Mouse (Mus musculus): Measurements from ENCODE around the gene Lipt1. TPM values are rescaled to one million over a fixed set of nuclear protein-coding genes. Genes with fewer than 3 reads are reported as not detected.

Lipt1 gene
- polyA plus RNA-seq, 1 experiment from 2014 or later: 10.0 TPM

DNA sequence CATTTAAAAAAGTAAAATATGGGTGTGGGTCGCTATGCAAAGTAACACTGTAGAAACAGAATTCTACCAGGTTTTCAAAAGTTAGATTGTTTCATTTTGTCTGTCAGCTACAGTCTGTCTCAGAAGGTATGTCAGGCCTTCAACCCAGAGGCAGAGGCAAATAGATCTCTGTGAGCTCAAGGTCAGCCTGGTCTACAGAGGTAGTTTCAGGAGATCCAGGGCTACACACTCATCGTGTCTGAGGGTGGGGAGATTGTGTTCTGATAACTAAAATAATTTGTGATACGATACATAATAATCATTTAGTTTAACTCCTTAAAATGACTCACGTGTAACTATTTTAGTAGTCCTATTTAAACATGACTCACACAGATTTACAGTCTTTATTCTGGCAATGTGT is 1.6 kb downstream of the Lipt1 start:
- no peak overlapping the region for H3K27ac ChIP-seq
- no peak for ATAC-seq (replicated peaks; ENCODE audit: low FRiP score, low read depth)
- no peaks in the 10 kb centered on the region for H3K9me3 ChIP-seq (replicated peaks; ENCODE audit: low read length)
- H3K4me3 ChIP-seq (replicated peaks; ENCODE audit: low read depth, low read length): no peak overlapping the region
- H3K9ac ChIP-seq (ENCODE audit: low read depth, low read length): no peak overlapping the region
- DNase-seq (ENCODE audit: low spot score): no peak
- no peak for TF ChIP-seq CTCF (IDR thresholded peaks at IDR 0.05; ENCODE audit: low read depth)
- peaks cover 23% of the 10 kb centered on the region for H3K36me3 ChIP-seq (ENCODE audit: insufficient read depth, low read length)
- 86% methylated on average over 4 of the region's 4 CpGs for WGBS
- no peaks in the 10 kb centered on the region for H3K27me3 ChIP-seq (ENCODE audit: insufficient read depth, low read length)
- H3K4me1 ChIP-seq (replicated peaks; ENCODE audit: insufficient read depth, low read length): peaks cover 5% of the 10 kb centered on the region
- peak overlapping the region; percentile 69; the same call in 1 of the 2 replicates for H3K4me2 ChIP-seq (ENCODE audit: low read length)

DNA sequence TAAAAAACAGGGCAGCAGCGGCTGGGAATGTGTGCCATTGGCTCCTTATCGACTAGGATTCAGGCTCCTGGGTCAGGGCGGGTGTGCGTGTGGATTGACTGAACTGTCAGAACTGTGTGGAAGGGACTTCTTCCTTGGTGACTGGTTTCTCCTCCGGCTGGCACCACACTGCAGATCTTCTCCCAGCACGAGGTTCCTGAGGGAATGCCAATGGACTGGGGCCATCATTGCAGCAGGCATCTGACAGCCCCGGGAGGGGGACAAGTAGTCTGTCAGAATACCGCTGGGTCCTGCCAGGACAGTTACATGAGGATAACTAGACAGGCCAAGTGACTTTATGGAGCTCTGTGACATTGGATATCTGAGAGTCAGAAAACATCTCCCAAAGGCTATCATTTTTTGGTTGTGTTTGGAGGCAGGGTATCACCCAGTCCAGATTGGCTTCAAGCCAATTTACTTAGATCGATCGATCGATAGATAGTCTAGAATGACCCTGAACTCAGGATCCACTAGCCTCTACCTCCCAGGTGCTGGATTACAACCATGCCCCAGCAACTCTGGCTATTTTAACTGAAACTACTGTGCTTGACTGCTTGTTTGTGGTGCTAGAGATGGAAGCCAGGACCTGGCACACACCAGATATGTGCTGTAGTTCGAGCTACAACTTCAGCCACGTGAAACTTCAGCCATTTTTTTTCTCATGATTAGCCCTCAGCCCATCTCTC is 6.4 kb downstream of the Lipt1 start:
- Histone ChIP-seq H3K9ac (ENCODE audit: low read depth, low read length) (no peak overlapping the region), H3K4me1 (replicated peaks; ENCODE audit: insufficient read depth, low read length) (no peaks in the 10 kb centered on the region), H3K36me3 (ENCODE audit: insufficient read depth, low read length) (peaks cover 48% of the 10 kb centered on the region), H3K4me3 (replicated peaks; ENCODE audit: low read depth, low read length) (no peak overlapping the region), H3K4me2 (ENCODE audit: low read length) (no peak overlapping the region), H3K27me3 (ENCODE audit: insufficient read depth, low read length) (no peaks in the 10 kb centered on the region), H3K9me3 (replicated peaks; ENCODE audit: low read length) (no peaks in the 10 kb centered on the region), H3K27ac (no peak overlapping the region)
- 93% methylated on average over 13 of the region's 13 CpGs for WGBS
- no peak for DNase-seq (ENCODE audit: low spot score)
- TF ChIP-seq CTCF (IDR thresholded peaks at IDR 0.05; ENCODE audit: low read depth): no peak
- no peak for ATAC-seq (replicated peaks; ENCODE audit: low FRiP score, low read depth)

DNA sequence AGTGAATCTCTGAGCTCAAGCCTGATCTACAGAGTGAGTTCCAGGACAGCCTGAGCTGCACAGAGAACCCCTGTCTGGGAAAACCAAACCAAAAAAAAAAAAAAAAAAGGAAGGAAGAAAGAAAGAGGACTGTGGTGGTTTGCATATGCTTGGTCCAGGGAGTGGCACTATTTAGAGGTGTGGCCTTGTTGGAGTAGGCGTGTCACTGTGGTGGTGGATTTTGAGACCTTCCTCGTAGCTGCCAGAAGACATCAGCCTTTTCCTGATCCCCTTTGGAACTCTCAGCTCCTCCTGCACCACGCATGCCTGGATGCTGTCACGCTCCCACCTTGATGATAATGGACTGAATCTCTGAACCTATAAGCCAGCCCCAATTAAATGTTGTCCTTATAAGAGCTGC is 11.9 kb downstream of the Lipt1 start:
- Histone ChIP-seq H3K9me3 (replicated peaks; ENCODE audit: low read length) (no peaks in the 10 kb centered on the region), H3K4me1 (replicated peaks; ENCODE audit: insufficient read depth, low read length) (no peaks in the 10 kb centered on the region), H3K27me3 (ENCODE audit: insufficient read depth, low read length) (no peaks in the 10 kb centered on the region), H3K27ac (no peak overlapping the region), H3K4me2 (ENCODE audit: low read length) (no peak overlapping the region), H3K4me3 (replicated peaks; ENCODE audit: low read depth, low read length) (no peak overlapping the region), H3K9ac (ENCODE audit: low read depth, low read length) (no peak overlapping the region), H3K36me3 (ENCODE audit: insufficient read depth, low read length) (peaks cover 33% of the 10 kb centered on the region)
- no peak for TF ChIP-seq CTCF (IDR thresholded peaks at IDR 0.05; ENCODE audit: low read depth)
- DNase-seq (ENCODE audit: low spot score) (no peak), ATAC-seq (replicated peaks; ENCODE audit: low FRiP score, low read depth) (no peak)
- 92% methylated on average over 4 of the region's 4 CpGs for WGBS

DNA sequence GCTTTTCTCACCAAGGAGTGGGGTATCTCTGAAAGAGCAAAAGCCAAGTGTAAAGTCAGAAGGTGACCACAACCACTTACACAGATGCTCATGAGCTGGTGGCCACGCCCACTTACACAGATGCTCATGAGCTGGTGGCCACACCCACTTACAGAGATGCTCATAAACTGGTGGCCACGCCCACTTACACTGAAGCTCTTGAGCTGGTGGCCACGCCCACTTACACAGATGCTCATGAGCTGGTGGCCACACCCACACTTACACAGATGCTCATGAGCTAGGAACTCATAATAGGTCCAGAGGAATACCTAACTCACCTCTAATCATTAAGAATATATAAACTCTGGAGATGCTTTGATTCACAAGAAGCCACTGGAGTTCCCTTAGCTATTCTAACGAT is 12.9 kb downstream of the Lipt1 start:
- Histone ChIP-seq H3K4me2 (ENCODE audit: low read length) (no peak overlapping the region), H3K36me3 (ENCODE audit: insufficient read depth, low read length) (peaks cover 24% of the 10 kb centered on the region), H3K27ac (no peak overlapping the region), H3K4me3 (replicated peaks; ENCODE audit: low read depth, low read length) (no peak overlapping the region), H3K9me3 (replicated peaks; ENCODE audit: low read length) (no peaks in the 10 kb centered on the region), H3K27me3 (ENCODE audit: insufficient read depth, low read length) (no peaks in the 10 kb centered on the region), H3K4me1 (replicated peaks; ENCODE audit: insufficient read depth, low read length) (0 out of 2 replicates have a peak, but pooled peaks cover 5% of the 10 kb centered on the region), H3K9ac (ENCODE audit: low read depth, low read length) (no peak overlapping the region)
- 79% methylated on average over 4 of the region's 4 CpGs for WGBS
- no peak for DNase-seq (ENCODE audit: low spot score)
- no peak for TF ChIP-seq CTCF (IDR thresholded peaks at IDR 0.05; ENCODE audit: low read depth)
- ATAC-seq (replicated peaks; ENCODE audit: low FRiP score, low read depth): no peak

DNA sequence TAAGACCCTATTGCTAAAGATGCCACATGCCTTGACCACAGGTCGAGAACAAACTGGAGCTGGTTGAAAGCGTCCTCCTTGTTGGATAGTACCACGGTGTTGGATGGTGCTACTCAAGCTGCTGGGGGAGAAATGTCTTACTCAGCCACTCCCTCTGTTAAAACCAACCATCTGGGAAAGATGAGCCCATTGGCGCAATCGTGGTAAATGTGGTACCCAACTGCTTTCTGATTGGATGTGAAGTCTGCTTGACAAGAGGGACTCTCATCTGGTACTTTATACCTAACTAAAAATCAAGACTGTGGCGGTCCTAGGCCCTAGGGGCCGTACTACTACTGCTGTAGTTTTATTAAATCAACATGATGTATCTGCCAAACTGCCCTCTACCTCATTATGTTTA is 17.7 kb downstream of the Lipt1 start:
- WGBS: 86% methylated on average over 7 of the region's 7 CpGs
- Histone ChIP-seq H3K4me1 (replicated peaks; ENCODE audit: insufficient read depth, low read length) (0 out of 2 replicates have a peak, but pooled peaks cover 6% of the 10 kb centered on the region), H3K4me3 (replicated peaks; ENCODE audit: low read depth, low read length) (peak overlapping the region; percentile 59), H3K4me2 (ENCODE audit: low read length) (peak overlapping the region; percentile 52), H3K27ac (no peak overlapping the region), H3K36me3 (ENCODE audit: insufficient read depth, low read length) (0 out of 2 replicates have a peak, but pooled peaks cover 4% of the 10 kb centered on the region), H3K27me3 (ENCODE audit: insufficient read depth, low read length) (no peaks in the 10 kb centered on the region), H3K9ac (ENCODE audit: low read depth, low read length) (peak overlapping the region; percentile 64), H3K9me3 (replicated peaks; ENCODE audit: low read length) (no peaks in the 10 kb centered on the region)
- no peak for TF ChIP-seq CTCF (IDR thresholded peaks at IDR 0.05; ENCODE audit: low read depth)
- ATAC-seq (replicated peaks; ENCODE audit: low FRiP score, low read depth): no peak
- DNase-seq (ENCODE audit: low spot score): no peak

DNA sequence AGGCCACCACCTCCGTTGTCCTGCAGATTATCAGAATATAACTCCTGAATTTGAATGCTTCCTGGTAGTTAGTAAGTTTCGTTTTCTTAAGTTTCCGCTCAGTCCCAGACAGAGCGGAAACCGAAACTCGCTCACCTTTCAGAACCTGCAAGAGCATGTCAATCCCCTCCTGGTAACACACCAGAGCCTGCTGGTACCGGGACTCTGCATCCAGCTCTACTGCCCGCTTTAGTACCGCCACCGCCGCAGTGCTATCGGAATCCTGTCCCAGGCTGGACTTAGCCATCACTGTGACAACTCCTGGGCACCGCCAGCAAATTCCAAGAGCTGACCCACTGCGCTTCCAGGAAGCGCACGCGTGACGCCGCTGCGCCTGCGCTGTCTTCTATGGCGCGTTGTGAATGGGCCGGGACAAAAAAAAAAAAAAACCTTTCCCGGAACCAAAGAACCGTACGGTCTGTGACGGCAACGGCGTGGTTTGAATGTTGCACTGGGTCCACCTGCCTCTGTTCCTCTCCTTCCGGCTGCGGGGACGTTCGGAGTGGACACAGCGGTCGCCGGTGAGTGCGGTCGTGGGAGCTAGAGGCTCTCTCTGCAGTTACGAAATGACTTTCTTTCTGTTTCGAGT is 18.6 kb downstream of the Lipt1 start, which contains the start of the genes Mitd1 and Mrpl30:
TSS of gene Mitd1 (minus strand) at position 387 of the 628 bp plus-strand sequence.
TSS of gene Mrpl30 (plus strand) at position 453 of the 628 bp plus-strand sequence.
- TF ChIP-seq CTCF (IDR thresholded peaks at IDR 0.05; ENCODE audit: low read depth): 0 out of 2 replicates have a peak, but pooled peaks have one; percentile 2
- Histone ChIP-seq H3K4me1 (replicated peaks; ENCODE audit: insufficient read depth, low read length) (0 out of 2 replicates have a peak, but pooled peaks cover 6% of the 10 kb centered on the region), H3K27ac (peak within 1 kb of the TSS; percentile 72), H3K4me2 (ENCODE audit: low read length) (peak within 1 kb of the TSS; percentile 71), H3K36me3 (ENCODE audit: insufficient read depth, low read length) (0 out of 2 replicates have a peak, but pooled peaks cover 1% of the 10 kb centered on the region), H3K9ac (ENCODE audit: low read depth, low read length) (peak within 1 kb of the TSS; percentile 64), H3K4me3 (replicated peaks; ENCODE audit: low read depth, low read length) (peak within 1 kb of the TSS; percentile 59), H3K9me3 (replicated peaks; ENCODE audit: low read length) (no peaks in the 10 kb centered on the region), H3K27me3 (ENCODE audit: insufficient read depth, low read length) (no peaks in the 10 kb centered on the region)
- ATAC-seq (replicated peaks; ENCODE audit: low FRiP score, low read depth) (peak; percentile 92), DNase-seq (ENCODE audit: low spot score) (peak; percentile 93)
- WGBS: under 1% methylated on average over 41 of the region's 41 CpGs

All from kidney, postnatal 0 days (tissue).